Mouse (Mus musculus) liver, embryonic 14.5 days (tissue): ENCODE measurements around the gene Ptprt. TPM values are rescaled to one million over a fixed set of nuclear protein-coding genes. Genes with fewer than 3 reads are reported as not detected.

ENCODE experiments used
- ATAC-seq: fragments of 200-750 bp; cut with Nextera tagmentation; 2 replicates; pipeline ENCODE4 v1.8.0; 2017; ENCODE audit warnings: moderate number of reproducible peaks, mild to moderate bottlenecking, moderate library complexity; ENCODE audit not compliant: insufficient read depth
- DNase-seq, 3 experiments: peaks; one replicate each; pipeline ENCODE4 v3.0.0-alpha.2; 2012 to 2013; ENCODE audit warnings: low read depth in 3 of 3, low spot score in 3 of 3
- H3K27ac ChIP-seq: fragments of 300-500 bp; sonication (generic); 2 replicates; pipeline ENCODE4 v1.5.1; 2014; ENCODE audit warnings: moderate library complexity, mild to moderate bottlenecking, control low read depth, inconsistent platforms
- H3K27me3 ChIP-seq: fragments of 300-500 bp; sonication (generic); 2 replicates; pipeline ENCODE4 v1.6.1; 2014; ENCODE audit warnings: mild to moderate bottlenecking, low read length, moderate library complexity; ENCODE audit not compliant: control insufficient read depth, insufficient read depth
- H3K36me3 ChIP-seq: fragments of 300-500 bp; sonication (generic); replicated peaks from 2 replicates; pipeline ENCODE4 v1.6.1; 2014; ENCODE audit warnings: low read depth; ENCODE audit not compliant: control insufficient read depth, insufficient read depth
- H3K4me1 ChIP-seq, 2 experiments: fragments of 200-500 bp in 1 of 2; fragments of 300-500 bp in 1 of 2; sonication (generic) in 1 of 2; replicated peaks; 2 replicates each; pipeline ENCODE4 v1.6.1; 2012 to 2014; ENCODE audit warnings: antibody characterized with exemption in 1 of 2, inconsistent platforms in 1 of 2, low read length in 1 of 2; ENCODE audit not compliant: control insufficient read depth in 2 of 2, insufficient read depth in 2 of 2
- H3K4me2 ChIP-seq: fragments of 300-500 bp; sonication (generic); 2 replicates; pipeline ENCODE4 v1.6.1; 2014; ENCODE audit warnings: low read depth, mild to moderate bottlenecking, control low read depth, moderate library complexity
- H3K4me3 ChIP-seq, 2 experiments: fragments of 200-500 bp in 1 of 2; fragments of 300-500 bp in 1 of 2; sonication (generic) in 1 of 2; 2 replicates each; pipeline ENCODE4 v1.5.1; 2012 to 2014; ENCODE audit warnings: low read depth in 2 of 2, low read length in 2 of 2, mild to moderate bottlenecking in 2 of 2, control low read depth in 1 of 2, inconsistent platforms in 1 of 2, moderate library complexity in 1 of 2; ENCODE audit not compliant: insufficient read depth in 1 of 2
- H3K9ac ChIP-seq: fragments of 300-500 bp; sonication (generic); replicated peaks from 2 replicates; pipeline ENCODE4 v1.6.1; 2014; ENCODE audit warnings: mild to moderate bottlenecking, control low read depth, moderate library complexity
- H3K9me3 ChIP-seq: fragments of 300-500 bp; sonication (generic); 2 replicates; pipeline ENCODE4 v1.6.1; 2016; ENCODE audit warnings: low read length, mixed read lengths; ENCODE audit not compliant: control insufficient read depth
- CTCF ChIP-seq: IDR thresholded peaks from 2 replicates; pipeline ENCODE4 v1.5.1; 2016; ENCODE audit warnings: antibody characterized with exemption, low read depth, control low read depth
- EP300 ChIP-seq: IDR thresholded peaks from 2 replicates; pipeline ENCODE4 v1.6.1; 2016; ENCODE audit warnings: antibody characterized with exemption, low read depth
- WGBS: fragments of 180-500 bp; shearing (Covaris S2); extraction: QIAGEN DNeasy Blood & Tissue Kit; methylation state at CpG from one replicate; pipeline ENCODE4 v1.1.7; 2014; ENCODE audit not compliant: insufficient replicate concordance; 5-methylcytosine and 5-hydroxymethylcytosine counted together
- polyA plus RNA-seq, 2 experiments: library from polyadenylated mRNA; depleted of rRNA in 1 of 2; stranded (reverse) in 1 of 2; unstranded in 1 of 2; fragments of >200 nt; fragmentation: Nextera tagmentation in 1 of 2; extraction: Ambion mirVana in 1 of 2; gene quantifications; 2 replicates each; pipeline versions ENCODE4 v1.2.1 to v1.2.3; 2012 to 2014

Ptprt gene
- polyA plus RNA-seq, 2 experiments = 0.07 TPM; not detected in 1

- TF ChIP-seq CTCF (no peak), EP300 (no peak)
- H3K4me3 ChIP-seq = no peak overlapping the region
These were observed 1020.1 kb downstream of the Ptprt start for GRCm38 (mm10) chr2:161640805-161641204.

GRCm38 (mm10) chr2:161634084-161634483 is 1026.9 kb downstream of the Ptprt start:
- no peaks in the 10 kb centered on the region for H3K27me3 ChIP-seq
- H3K36me3 ChIP-seq = no peaks in the 10 kb centered on the region
- H3K4me3 ChIP-seq = no peak overlapping the region
- no peak overlapping the region for H3K9ac ChIP-seq
- TF ChIP-seq CTCF (no peak), EP300 (no peak)
- ATAC-seq = no peak
- no peak overlapping the region for H3K27ac ChIP-seq
- no peaks in the 10 kb centered on the region for H3K4me1 ChIP-seq
- H3K9me3 ChIP-seq = no peaks in the 10 kb centered on the region
- no peak overlapping the region for H3K4me2 ChIP-seq
- no peak for DNase-seq
- 68% methylated on average over 2 of the region's 2 CpGs for WGBS

More at GRCm38 (mm10) chr2:161640805-161641204, 1020.1 kb downstream of the Ptprt start:
- DNase-seq (no peak), ATAC-seq (no peak)
- Histone ChIP-seq H3K27me3 (no peaks in the 10 kb centered on the region), H3K36me3 (no peaks in the 10 kb centered on the region), H3K4me1 (no peaks in the 10 kb centered on the region), H3K27ac (no peak overlapping the region), H3K4me2 (no peak overlapping the region), H3K9ac (no peak overlapping the region), H3K9me3 (no peaks in the 10 kb centered on the region)
- WGBS = 57% methylated on average over 2 of the region's 2 CpGs

DNA sequence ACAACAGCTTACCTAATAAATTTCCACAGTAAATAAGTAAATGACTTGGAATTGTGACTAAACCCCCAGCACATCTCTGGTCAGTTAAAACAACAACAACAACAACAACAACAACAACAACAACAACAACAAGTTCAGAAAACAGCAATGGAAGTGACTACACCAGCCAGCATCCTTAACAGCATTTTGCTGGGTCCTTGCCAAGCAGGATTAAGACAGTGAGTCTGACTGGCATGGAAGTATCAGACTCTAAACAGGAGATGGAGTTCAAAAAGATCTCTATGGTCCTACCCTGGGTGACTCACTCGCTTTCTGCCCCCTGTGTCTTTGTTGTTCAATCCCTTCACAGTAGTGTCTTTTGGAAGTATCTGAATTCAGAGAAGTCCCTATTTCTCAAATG is 1035.1 kb downstream of the Ptprt start:
- no peak overlapping the region for H3K4me3 ChIP-seq
- H3K27ac ChIP-seq = no peak overlapping the region
- no peak for TF ChIP-seq CTCF
- no peak for TF ChIP-seq EP300
- ATAC-seq (no peak), DNase-seq (no peak)
- H3K4me2 ChIP-seq = no peak overlapping the region
- WGBS = 48% methylated on average over 1 of the region's 1 CpGs
- no peak overlapping the region for H3K9ac ChIP-seq
- H3K27me3 ChIP-seq = no peaks in the 10 kb centered on the region
- H3K36me3 ChIP-seq = no peaks in the 10 kb centered on the region
- no peaks in the 10 kb centered on the region for H3K9me3 ChIP-seq
- H3K4me1 ChIP-seq = no peaks in the 10 kb centered on the region

DNA sequence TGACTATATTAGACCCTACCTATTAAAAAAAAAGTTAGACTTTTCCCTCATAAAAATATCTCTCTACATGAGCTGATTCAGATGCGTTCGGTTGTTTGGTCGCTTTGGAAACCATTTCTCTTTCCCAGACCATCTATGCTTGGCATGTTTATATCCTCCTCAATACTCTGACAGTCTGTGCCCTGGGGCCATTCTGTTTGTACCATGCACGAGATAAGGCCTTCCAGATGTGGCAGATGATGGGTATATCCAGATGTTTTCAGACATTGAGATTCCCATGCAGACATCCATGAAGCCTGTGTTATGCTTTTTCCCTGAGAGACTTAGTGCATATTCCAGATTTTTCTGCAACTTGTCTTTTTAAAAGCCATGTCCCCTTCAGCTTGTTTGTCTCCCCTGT is 1052.5 kb downstream of the Ptprt start:
- Histone ChIP-seq H3K27ac (no peak overlapping the region), H3K9ac (no peak overlapping the region), H3K36me3 (no peaks in the 10 kb centered on the region), H3K4me2 (no peak overlapping the region), H3K4me1 (no peaks in the 10 kb centered on the region), H3K4me3 (no peak overlapping the region), H3K27me3 (no peaks in the 10 kb centered on the region), H3K9me3 (no peaks in the 10 kb centered on the region)
- 56% methylated on average over 4 of the region's 4 CpGs for WGBS
- no peak for DNase-seq
- TF ChIP-seq EP300 (no peak), CTCF (no peak)
- no peak for ATAC-seq

- ATAC-seq = no peak
- H3K4me2 ChIP-seq = no peak overlapping the region
- 67% methylated on average over 4 of the region's 4 CpGs for WGBS
These were observed 1053.6 kb downstream of the Ptprt start for GRCm38 (mm10) chr2:161607372-161607771.

More at GRCm38 (mm10) chr2:161607372-161607771, 1053.6 kb downstream of the Ptprt start:
- H3K4me3 ChIP-seq = no peak overlapping the region
- no peak for DNase-seq
- H3K9me3 ChIP-seq = no peaks in the 10 kb centered on the region
- H3K36me3 ChIP-seq = no peaks in the 10 kb centered on the region
- H3K9ac ChIP-seq = no peak overlapping the region
- no peaks in the 10 kb centered on the region for H3K27me3 ChIP-seq
- TF ChIP-seq EP300 (no peak), CTCF (no peak)
- H3K4me1 ChIP-seq = no peaks in the 10 kb centered on the region
- no peak overlapping the region for H3K27ac ChIP-seq
